Comparison of ENCODE assay signal across 14 mouse cellular contexts in the genomic region with DNA sequence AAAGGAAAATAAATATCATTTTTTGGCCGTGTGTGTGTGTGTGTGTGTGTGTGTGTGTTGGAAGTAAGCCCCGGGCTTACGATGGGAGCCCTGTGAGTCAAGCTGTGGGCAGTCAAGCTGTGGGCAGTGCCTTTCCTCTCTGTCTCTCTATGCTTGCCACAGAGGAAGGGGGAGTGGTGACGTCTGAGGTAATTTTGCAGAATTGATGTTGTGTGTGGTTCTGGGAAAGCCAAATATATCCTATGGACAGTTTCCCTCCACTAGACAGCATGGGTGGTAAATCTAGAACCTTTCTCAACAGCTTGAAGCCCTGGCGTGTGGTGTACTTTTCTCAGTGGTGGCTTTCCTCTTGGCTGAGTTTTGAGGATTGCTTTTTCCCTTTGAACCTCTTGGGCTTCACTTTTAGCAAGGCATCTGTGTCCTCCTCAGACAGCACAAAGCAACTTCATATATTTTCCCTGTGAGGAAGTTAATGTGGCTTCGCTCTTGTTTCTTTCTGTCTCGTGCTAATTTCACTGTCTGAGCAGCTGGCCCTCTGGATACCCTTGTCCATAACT.
DNase-seq lines count a peak whose midpoint lies in the region; ATAC-seq and TF ChIP-seq lines count a peak whose summit lies in the region.
"Had no signal": no experiment of that assay in that cellular context is flagged by ENCODE, and none has a peak within 500 bp of the region (broad histone marks: within the 10 kb centered on the region; RNA-seq: fewer than 3 reads in every experiment).

No protein-coding gene starts in this region.

- peak; percentile 67 for TF ChIP-seq EP300 in CH12.LX (IDR thresholded peaks at IDR 0.05; ENCODE audit: low read length)

- H3K9me3 ChIP-seq in CH12.LX (replicated peaks; ENCODE audit: low read length), result peaks cover 8% of the 10 kb centered on the region
- H3K9me3 ChIP-seq in midbrain, embryonic 13.5 days, result no peaks in the 10 kb centered on the region
- H3K9me3 ChIP-seq: heart, embryonic 13.5 days; hindbrain, embryonic 15.5 days; limb, embryonic 15.5 days had no signal

- 83% methylated on average over 7 of the region's 7 CpGs for WGBS in midbrain, embryonic 13.5 days

- no peak for TF ChIP-seq CTCF in CH12.LX (conservative IDR thresholded peaks at IDR 0.05 in 1 of 2, IDR thresholded peaks at IDR 0.05 in 1 of 2; ENCODE audit: low read depth in 2 of 2, low read length in 2 of 2)

- peak overlapping the region; percentile 46 for H3K4me2 ChIP-seq in CH12.LX (ENCODE audit: insufficient read depth, low read depth, poor library complexity, severe bottlenecking)
- H3K4me2 ChIP-seq in myocyte (ENCODE audit: low read depth), result peak overlapping the region; percentile 66
- H3K4me2 ChIP-seq in midbrain, embryonic 13.5 days (replicated peaks), result no peak overlapping the region
- H3K4me2 ChIP-seq: heart, embryonic 13.5 days; hindbrain, embryonic 15.5 days; limb, embryonic 15.5 days had no signal

- peak; percentile 93 for ATAC-seq in common myeloid progenitor, adult 5-6 weeks (replicated peaks; ENCODE audit: low read depth, poor library complexity, severe bottlenecking)
- no peak for ATAC-seq in midbrain, embryonic 13.5 days
- ATAC-seq: activated CD4-positive, CD25-positive, alpha-beta regulatory T cell, adult 4 months had no signal

- no peak; the same call in 1 of the 2 replicates for TF ChIP-seq RAD21 in CH12.LX (IDR thresholded peaks at IDR 0.05; ENCODE audit: low read depth, low read length)

- DNase-seq in layer of hippocampus, adult 9-11 months, result peak; percentile 74
- DNase-seq in layer of hippocampus, postnatal 36 days, result no peak
- DNase-seq in CH12.LX (ENCODE audit: extremely low read depth), result peak; percentile 54
- no peak for DNase-seq in spleen, postnatal 4 days (ENCODE audit: low spot score in 2 of 2)
- DNase-seq: cerebellum, postnatal 25 days; kidney, adult 9 months; thymus, postnatal 25 days had no signal

- in situ Hi-C loops in CH12.LX (cut with MboI; ENCODE audit: low pct_ligation_motif_present, low pct_unique_long_range_greater_than_20kb, low sequenced_read_pairs), result no loop called here

- dilution Hi-C loops in CH12.LX (cut with MboI; ENCODE audit: extremely low pct_ligation_motif_present, extremely low pct_unique_long_range_greater_than_20kb, low sequenced_read_pairs), result no loop called here

- no peak overlapping the region for H3K4me3 ChIP-seq in CH12.LX (replicated peaks in 1 of 3; ENCODE audit: low read depth in 2 of 3, low read length in 2 of 3, poor library complexity in 1 of 3)
- no peak overlapping the region for H3K4me3 ChIP-seq in myocyte
- no peak overlapping the region for H3K4me3 ChIP-seq in midbrain, embryonic 13.5 days (replicated peaks)
- H3K4me3 ChIP-seq: heart, embryonic 13.5 days; hindbrain, embryonic 15.5 days; limb, embryonic 15.5 days had no signal

- no peak overlapping the region for H3ac ChIP-seq in myocyte (ENCODE audit: control insufficient read depth, insufficient read length)

- H3K79me2 ChIP-seq in CH12.LX (replicated peaks; ENCODE audit: control insufficient read depth, extremely low read depth, insufficient read depth, poor library complexity, severe bottlenecking), result peaks cover 24% of the 10 kb centered on the region
- peaks cover 38% of the 10 kb centered on the region for H3K79me2 ChIP-seq in myocyte (ENCODE audit: control insufficient read depth, insufficient read depth)

- H3K9ac ChIP-seq in CH12.LX (ENCODE audit: insufficient read depth, low read depth), result 0 out of 2 replicates have a peak overlapping the region, but pooled peaks have one; percentile 19
- no peak overlapping the region for H3K9ac ChIP-seq in midbrain, embryonic 13.5 days (replicated peaks)
- H3K9ac ChIP-seq: heart, embryonic 13.5 days; hindbrain, embryonic 15.5 days; limb, embryonic 15.5 days had no signal

- H3K36me3 ChIP-seq in CH12.LX (replicated peaks in 1 of 2; ENCODE audit: control insufficient read depth in 1 of 2, insufficient read depth in 1 of 2, low read length in 1 of 2) (peaks cover 25 to 81% of the 10 kb centered on the region in 2 experiments), myocyte (ENCODE audit: control insufficient read depth, insufficient read depth) (peaks cover 24% of the 10 kb centered on the region)
- no peaks in the 10 kb centered on the region for H3K36me3 ChIP-seq in midbrain, embryonic 13.5 days
- H3K36me3 ChIP-seq: hindbrain, embryonic 15.5 days had no signal

- H3K27ac ChIP-seq in CH12.LX (ENCODE audit: insufficient read depth, low read depth), result peak overlapping the region; percentile 8; the same call in 1 of the 2 replicates
- H3K27ac ChIP-seq in midbrain, embryonic 13.5 days, result no peak overlapping the region
- H3K27ac ChIP-seq: heart, embryonic 13.5 days; hindbrain, embryonic 15.5 days; limb, embryonic 15.5 days had no signal

- TF ChIP-seq POLR2A in CH12.LX (IDR thresholded peaks at IDR 0.05; ENCODE audit: low read depth, low read length), result no peak; the same call in 1 of the 2 replicates
- TF ChIP-seq POLR2A in myocyte (IDR thresholded peaks at IDR 0.05; ENCODE audit: insufficient read length, low read depth), result no peak

- H3K4me1 ChIP-seq in CH12.LX (ENCODE audit: control insufficient read depth in 1 of 2, insufficient read depth in 2 of 2), result peaks cover 32 to 66% of the 10 kb centered on the region in 2 experiments
- no peaks in the 10 kb centered on the region for H3K4me1 ChIP-seq in midbrain, embryonic 13.5 days (replicated peaks)
- H3K4me1 ChIP-seq: hindbrain, embryonic 15.5 days had no signal

- H3K27me3 ChIP-seq in CH12.LX (replicated peaks) (no peaks in the 10 kb centered on the region), myocyte (ENCODE audit: control insufficient read depth, insufficient read depth, insufficient read length) (no peaks in the 10 kb centered on the region)
- no peaks in the 10 kb centered on the region for H3K27me3 ChIP-seq in midbrain, embryonic 13.5 days
- H3K27me3 ChIP-seq: heart, embryonic 13.5 days; hindbrain, embryonic 15.5 days; limb, embryonic 15.5 days had no signal

TF ChIP-seq in CH12.LX, 34 proteins besides CTCF, POLR2A, EP300 and RAD21:
- TF ChIP-seq ETS1 (conservative IDR thresholded peaks at IDR 0.05; ENCODE audit: low read depth, low read length) (peak; percentile 67), BHLHE40 (IDR thresholded peaks at IDR 0.05; ENCODE audit: low read depth, low read length) (peak; percentile 64), IRF4 (IDR thresholded peaks at IDR 0.05; ENCODE audit: low read depth, low read length) (0 out of 2 replicates have a peak, but pooled peaks have one; percentile 47), KAT2A (IDR thresholded peaks at IDR 0.05; ENCODE audit: insufficient replicate concordance, low read length) (no peak), MYC (IDR thresholded peaks at IDR 0.05; ENCODE audit: low read depth, low read length) (0 out of 2 replicates have a peak, but pooled peaks have one; percentile 47), MEF2A (IDR thresholded peaks at IDR 0.05; ENCODE audit: borderline replicate concordance, low read depth, low read length) (peak; percentile 91), SMC3 (IDR thresholded peaks at IDR 0.05; ENCODE audit: low read depth, low read length) (no peak), MAX (IDR thresholded peaks at IDR 0.05; ENCODE audit: low read length) (peak; percentile 68)

TF ChIP-seq in myocyte, 11 proteins besides CTCF, POLR2A, EP300 and RAD21:
- TF ChIP-seq TCF12 (IDR thresholded peaks at IDR 0.05; ENCODE audit: insufficient read depth, poor library complexity, severe bottlenecking), result no peak
- TF ChIP-seq SRF (IDR thresholded peaks at IDR 0.05; ENCODE audit: control insufficient read depth, insufficient read length, low read depth), result no peak
- no peak for TF ChIP-seq POLR2AphosphoS2 (IDR thresholded peaks at IDR 0.05; ENCODE audit: insufficient read length, low read depth)

Comparison
In these comparisons a context has a peak if more than half of its experiments do, and no peak if none do; other contexts are left out.
1. DNase-seq: peak in layer of hippocampus, adult 9-11 months (single experiment) and CH12.LX (single experiment); none in layer of hippocampus, postnatal 36 days (0 of 2) and spleen, postnatal 4 days (0 of 2).